Mouse (Mus musculus) liver, embryonic 15.5 days (tissue): ENCODE data around the gene Col5a2. TPM values are rescaled to one million over a fixed set of nuclear protein-coding genes. Genes with fewer than 3 reads are reported as not detected.
"Not testable (repeated sequence)": the region's sequence is repeated elsewhere in the genome, so short reads cannot be mapped to it uniquely, and the experiment has no call there.

Source experiments
- ATAC-seq: fragments of 200-750 bp; cut with Nextera tagmentation; 2 replicates; pipeline ENCODE4 v1.8.0; 2017; ENCODE audit warnings: moderate number of reproducible peaks, mild to moderate bottlenecking, moderate library complexity; ENCODE audit not compliant: insufficient read depth
- H3K27ac ChIP-seq: fragments of 300-500 bp; sonication (generic); replicated peaks from 2 replicates; pipeline ENCODE4 v1.5.1; 2015; ENCODE audit warnings: mild to moderate bottlenecking, inconsistent platforms
- H3K27me3 ChIP-seq: fragments of 300-500 bp; sonication (generic); 2 replicates; pipeline ENCODE4 v1.6.1; 2015; ENCODE audit warnings: mild to moderate bottlenecking, inconsistent platforms
- H3K36me3 ChIP-seq: fragments of 300-500 bp; sonication (generic); replicated peaks from 2 replicates; pipeline ENCODE4 v1.6.1; 2015; ENCODE audit warnings: moderate library complexity, mild to moderate bottlenecking, inconsistent platforms
- H3K4me1 ChIP-seq: fragments of 300-500 bp; sonication (generic); replicated peaks from 2 replicates; pipeline ENCODE4 v1.6.1; 2015; ENCODE audit warnings: inconsistent platforms
- H3K4me2 ChIP-seq: fragments of 300-500 bp; sonication (generic); 2 replicates; pipeline ENCODE4 v1.6.1; 2015; ENCODE audit warnings: moderate library complexity, mild to moderate bottlenecking, inconsistent platforms
- H3K4me3 ChIP-seq: fragments of 300-500 bp; sonication (generic); replicated peaks from 2 replicates; pipeline ENCODE4 v1.5.1; 2015; ENCODE audit warnings: mild to moderate bottlenecking, inconsistent platforms
- H3K9ac ChIP-seq: fragments of 300-500 bp; sonication (generic); 2 replicates; pipeline ENCODE4 v1.6.1; 2015; ENCODE audit warnings: moderate library complexity, mild to moderate bottlenecking, inconsistent platforms
- H3K9me3 ChIP-seq: fragments of 300-500 bp; sonication (generic); replicated peaks from 2 replicates; pipeline ENCODE4 v1.6.1; 2016; ENCODE audit warnings: inconsistent platforms
- WGBS: fragments of 180-500 bp; shearing (Covaris S2); methylation state at CpG from one replicate; pipeline ENCODE4 v1.1.7; 2015; ENCODE audit warnings: mixed read lengths; ENCODE audit not compliant: insufficient replicate concordance; 5-methylcytosine and 5-hydroxymethylcytosine counted together
- polyA plus RNA-seq: library from polyadenylated mRNA; unstranded; fragments of >200 nt; fragmentation: Nextera tagmentation; extraction: Ambion mirVana; gene quantifications from 2 replicates; pipeline ENCODE4 v1.2.1, GENCODE M21; 2015

Gene Col5a2
- polyA plus RNA-seq, 1 experiment from 2014 or later: 6.8 TPM

GRCm38 (mm10) chr1:45429145-45429544 is 73.9 kb downstream of the Col5a2 start:
- 42% methylated on average over 5 of the region's 5 CpGs for WGBS
- H3K9me3 ChIP-seq, H3K4me2 ChIP-seq, H3K27me3 ChIP-seq, H3K9ac ChIP-seq, ATAC-seq, H3K4me1 ChIP-seq, H3K36me3 ChIP-seq, H3K4me3 ChIP-seq, H3K27ac ChIP-seq: not testable (repeated sequence)

GRCm38 (mm10) chr1:45423915-45424314 is 79.2 kb downstream of the Col5a2 start:
- H3K4me2 ChIP-seq: no peak overlapping the region
- no peak overlapping the region for H3K4me3 ChIP-seq
- H3K9ac ChIP-seq: no peak overlapping the region
- no peaks in the 10 kb centered on the region for H3K36me3 ChIP-seq
- WGBS: 43% methylated on average over 5 of the region's 5 CpGs
- no peaks in the 10 kb centered on the region for H3K4me1 ChIP-seq
- no peak for ATAC-seq
- no peaks in the 10 kb centered on the region for H3K9me3 ChIP-seq
- no peak overlapping the region for H3K27ac ChIP-seq
- H3K27me3 ChIP-seq: no peaks in the 10 kb centered on the region

- Histone ChIP-seq H3K9me3 (no peaks in the 10 kb centered on the region), H3K36me3 (no peaks in the 10 kb centered on the region), H3K27ac (no peak overlapping the region), H3K4me2 (no peak overlapping the region), H3K4me3 (no peak overlapping the region), H3K27me3 (no peaks in the 10 kb centered on the region), H3K9ac (no peak overlapping the region), H3K4me1 (no peaks in the 10 kb centered on the region)
- no peak for ATAC-seq
Observed at GRCm38 (mm10) chr1:45420554-45420953, 82.5 kb downstream of the Col5a2 start.

GRCm38 (mm10) chr1:45419858-45420257 is 83.2 kb downstream of the Col5a2 start:
- Histone ChIP-seq H3K4me3 (no peak overlapping the region), H3K27ac (no peak overlapping the region), H3K4me1 (no peaks in the 10 kb centered on the region), H3K27me3 (no peaks in the 10 kb centered on the region), H3K36me3 (no peaks in the 10 kb centered on the region), H3K4me2 (no peak overlapping the region), H3K9me3 (no peaks in the 10 kb centered on the region), H3K9ac (no peak overlapping the region)
- WGBS: 63% methylated on average over 2 of the region's 2 CpGs
- ATAC-seq: no peak

- WGBS: 62% methylated on average over 2 of the region's 2 CpGs
- Histone ChIP-seq H3K4me2 (no peak overlapping the region), H3K9ac (no peak overlapping the region), H3K27me3 (no peaks in the 10 kb centered on the region), H3K4me3 (no peak overlapping the region), H3K36me3 (no peaks in the 10 kb centered on the region), H3K9me3 (no peaks in the 10 kb centered on the region), H3K4me1 (no peaks in the 10 kb centered on the region), H3K27ac (no peak overlapping the region)
- no peak for ATAC-seq
Observed at GRCm38 (mm10) chr1:45381866-45382265, 121.2 kb downstream of the Col5a2 start.

GRCm38 (mm10) chr1:45379992-45380690 is 122.9 kb downstream of the Col5a2 start:
- 56% methylated on average over 7 of the region's 7 CpGs for WGBS
- no peaks in the 10 kb centered on the region for H3K9me3 ChIP-seq
- H3K27me3 ChIP-seq: no peaks in the 10 kb centered on the region
- H3K4me3 ChIP-seq: no peak overlapping the region
- H3K36me3 ChIP-seq: no peaks in the 10 kb centered on the region
- H3K4me2 ChIP-seq: no peak overlapping the region
- H3K9ac ChIP-seq: no peak overlapping the region
- no peak overlapping the region for H3K27ac ChIP-seq
- no peaks in the 10 kb centered on the region for H3K4me1 ChIP-seq
- ATAC-seq: no peak

GRCm38 (mm10) chr1:45365427-45365826 is 137.7 kb downstream of the Col5a2 start:
- Histone ChIP-seq H3K9ac (no peak overlapping the region), H3K36me3 (no peaks in the 10 kb centered on the region), H3K4me2 (no peak overlapping the region), H3K27me3 (no peaks in the 10 kb centered on the region), H3K4me3 (no peak overlapping the region), H3K27ac (no peak overlapping the region), H3K9me3 (no peaks in the 10 kb centered on the region), H3K4me1 (no peaks in the 10 kb centered on the region)
- no peak for ATAC-seq
- WGBS: 30% methylated on average over 1 of the region's 1 CpGs

- Histone ChIP-seq H3K4me2 (no peak overlapping the region), H3K27ac (no peak overlapping the region), H3K9me3 (no peaks in the 10 kb centered on the region), H3K36me3 (no peaks in the 10 kb centered on the region), H3K4me3 (no peak overlapping the region), H3K4me1 (no peaks in the 10 kb centered on the region), H3K9ac (no peak overlapping the region), H3K27me3 (no peaks in the 10 kb centered on the region)
- WGBS: 58% methylated on average over 2 of the region's 2 CpGs
- ATAC-seq: no peak
Observed at GRCm38 (mm10) chr1:45363274-45363673, 139.8 kb downstream of the Col5a2 start.

- H3K9ac ChIP-seq: no peak overlapping the region
- no peaks in the 10 kb centered on the region for H3K36me3 ChIP-seq
- H3K27me3 ChIP-seq: no peaks in the 10 kb centered on the region
- no peak overlapping the region for H3K4me3 ChIP-seq
- no peak overlapping the region for H3K27ac ChIP-seq
- no peak for ATAC-seq
- no peaks in the 10 kb centered on the region for H3K4me1 ChIP-seq
- no peak overlapping the region for H3K4me2 ChIP-seq
- whole genome bisulfite sequencing: 71% methylated on average over 2 of the region's 2 CpGs
- no peaks in the 10 kb centered on the region for H3K9me3 ChIP-seq
Observed at GRCm38 (mm10) chr1:45359673-45360072, 143.4 kb downstream of the Col5a2 start.

GRCm38 (mm10) chr1:45359147-45359546 is 143.9 kb downstream of the Col5a2 start:
- Histone ChIP-seq H3K36me3 (no peaks in the 10 kb centered on the region), H3K4me1 (no peaks in the 10 kb centered on the region), H3K4me3 (no peak overlapping the region), H3K4me2 (no peak overlapping the region), H3K9ac (no peak overlapping the region), H3K27me3 (no peaks in the 10 kb centered on the region), H3K27ac (no peak overlapping the region), H3K9me3 (no peaks in the 10 kb centered on the region)
- ATAC-seq: no peak
- WGBS: 35% methylated on average over 2 of the region's 2 CpGs

GRCm38 (mm10) chr1:45358020-45358419 is 145.1 kb downstream of the Col5a2 start:
- H3K36me3 ChIP-seq: no peaks in the 10 kb centered on the region
- no peak overlapping the region for H3K27ac ChIP-seq
- no peak for ATAC-seq
- no peak overlapping the region for H3K9ac ChIP-seq
- H3K4me1 ChIP-seq: no peaks in the 10 kb centered on the region
- no peak overlapping the region for H3K4me2 ChIP-seq
- no peak overlapping the region for H3K4me3 ChIP-seq
- no peaks in the 10 kb centered on the region for H3K27me3 ChIP-seq
- H3K9me3 ChIP-seq: no peaks in the 10 kb centered on the region
- 65% methylated on average over 1 of the region's 1 CpGs for WGBS

GRCm38 (mm10) chr1:45355944-45356343 is 147.1 kb downstream of the Col5a2 start:
- no peaks in the 10 kb centered on the region for H3K4me1 ChIP-seq
- no peak overlapping the region for H3K9ac ChIP-seq
- 53% methylated on average over 4 of the region's 4 CpGs for WGBS
- H3K4me3 ChIP-seq: no peak overlapping the region
- H3K27me3 ChIP-seq: no peaks in the 10 kb centered on the region
- no peak overlapping the region for H3K27ac ChIP-seq
- no peak overlapping the region for H3K4me2 ChIP-seq
- no peak for ATAC-seq
- no peaks in the 10 kb centered on the region for H3K36me3 ChIP-seq
- H3K9me3 ChIP-seq: no peaks in the 10 kb centered on the region
